Mouse (Mus musculus) skeletal muscle tissue, adult 2 months (tissue): ENCODE data around the gene Olfr1098.

Source experiments
- DNase-seq: peaks from one replicate; pipeline ENCODE4 v3.0.0-alpha.2; 2012; ENCODE audit warnings: low read depth, low spot score

Olfr1098 gene

DNA sequence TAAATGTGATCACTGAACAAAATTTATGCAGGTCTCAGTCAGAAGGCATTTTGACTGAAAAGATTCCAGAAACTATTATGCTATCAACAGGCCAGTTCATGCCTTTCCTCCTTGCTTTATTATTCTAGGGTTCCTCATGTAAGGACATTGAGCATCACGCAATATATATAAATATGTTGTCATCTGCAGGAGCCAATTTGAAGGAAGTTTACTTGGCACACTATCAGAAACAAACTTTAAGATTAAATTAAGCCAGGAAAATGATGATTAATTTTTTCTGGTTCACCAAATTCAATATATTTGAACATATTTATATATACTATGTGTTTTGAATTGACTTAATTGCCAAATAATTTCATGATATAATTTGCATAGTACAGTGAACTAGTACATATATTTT lies at the start of gene Olfr1098:
Gene Olfr1098 (minus strand): TSS at position 101 of the 400 bp plus-strand sequence.
- no peak for DNase-seq

DNA sequence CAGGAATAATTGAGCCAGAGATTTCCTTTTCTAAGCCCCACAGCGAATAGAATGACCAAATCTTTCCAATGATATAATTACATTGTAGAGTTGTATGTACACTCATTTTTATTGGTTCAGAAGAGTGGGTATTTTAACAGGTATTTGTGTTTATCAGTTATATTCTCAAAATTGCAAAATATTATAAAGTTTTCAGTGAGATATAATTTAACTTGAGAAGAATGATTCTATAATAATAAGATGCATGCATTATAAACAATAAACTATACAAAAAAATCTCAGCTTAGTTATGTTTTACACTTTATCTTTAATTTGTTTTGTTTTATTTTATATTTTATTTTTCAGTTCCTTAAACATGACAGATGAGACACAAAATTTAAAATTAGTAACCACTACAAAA lies 36.2 kb upstream of the Olfr1098 start, which contains the start of gene Olfr1099:
Gene Olfr1099 (minus strand): TSS at position 101 of the 400 bp plus-strand sequence.
- DNase-seq, result no peak

DNA sequence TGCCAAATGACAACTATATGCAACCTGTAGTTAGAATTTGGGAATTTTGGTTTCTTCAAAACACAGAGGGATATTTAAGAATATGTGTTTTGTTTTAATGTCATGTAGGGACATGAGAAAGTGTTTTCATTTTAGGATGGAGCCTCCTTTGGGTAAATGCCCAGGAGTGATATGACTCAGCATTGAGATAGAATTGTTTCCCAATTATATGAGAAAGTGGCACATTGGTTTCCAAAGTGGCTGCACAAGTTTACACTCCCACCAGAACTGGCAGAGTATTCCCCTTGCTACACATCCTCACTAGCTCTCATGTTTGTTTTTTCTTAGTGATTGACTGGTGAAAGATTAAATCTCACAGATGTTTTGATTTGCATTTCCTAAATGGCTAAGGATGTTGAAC lies 2.2 kb upstream of the Olfr1098 start:
- no peak for DNase-seq

DNA sequence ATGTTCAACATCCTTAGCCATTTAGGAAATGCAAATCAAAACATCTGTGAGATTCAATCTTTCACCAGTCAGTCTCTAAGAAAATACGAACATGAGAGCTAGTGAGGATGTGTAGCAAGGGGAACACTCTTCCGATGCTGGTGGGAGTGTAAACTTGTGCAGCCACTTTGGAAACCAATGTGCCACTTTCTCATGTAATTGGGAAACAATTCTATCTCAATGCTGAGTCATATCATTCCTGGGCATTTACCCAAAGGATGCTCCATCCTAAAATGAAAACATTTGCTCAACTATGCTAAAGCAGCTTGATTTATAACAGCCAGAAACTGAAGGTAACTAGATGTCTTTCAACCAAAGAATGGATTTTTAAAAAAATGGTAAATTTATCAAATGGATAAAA lies 18.7 kb downstream of the Olfr1098 start:
- DNase-seq, result no peak

DNA sequence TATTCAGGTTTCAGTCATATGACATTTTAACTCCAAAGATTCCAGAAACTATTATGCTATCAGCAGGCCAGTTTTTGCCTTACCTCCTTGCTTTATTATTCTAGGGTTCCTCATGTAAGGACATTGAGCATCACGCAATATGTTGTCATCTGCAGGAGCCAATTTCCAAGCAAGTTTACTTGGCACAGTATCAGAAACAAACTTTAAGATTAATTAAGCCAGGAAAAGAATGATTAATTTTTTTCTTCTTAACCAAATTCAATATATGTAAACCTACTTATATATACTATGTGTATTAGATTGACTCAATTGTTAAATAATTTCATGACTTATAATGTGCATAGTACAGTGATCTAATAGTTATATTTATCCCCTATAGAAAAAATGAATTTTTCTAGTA lies 32.2 kb downstream of the Olfr1098 start, which contains the start of gene Olfr1097:
Gene Olfr1097 (minus strand): TSS at position 101 of the 400 bp plus-strand sequence.
- DNase-seq, result no peak

DNA sequence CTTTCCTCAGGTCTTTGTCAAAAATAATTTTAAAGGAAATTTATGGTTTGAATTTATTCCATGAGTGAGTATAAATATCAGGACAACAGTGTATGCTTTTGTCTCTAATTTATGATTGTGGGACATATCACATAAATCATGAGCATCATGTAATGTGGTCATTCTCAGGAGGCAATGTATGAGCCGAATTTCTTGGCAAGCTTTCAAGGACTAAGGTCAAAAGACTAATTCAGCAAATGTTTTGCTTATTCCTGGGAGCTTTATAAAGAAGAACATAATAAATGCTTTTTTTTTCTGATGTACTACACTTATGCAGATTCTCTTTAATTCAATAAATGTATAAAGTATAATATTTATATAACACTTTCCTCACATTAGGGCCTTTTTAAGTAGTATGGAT lies 49.6 kb downstream of the Olfr1098 start, which contains the start of gene Gm13723:
Gene Gm13723 (minus strand): TSS at position 101 of the 400 bp plus-strand sequence.
- DNase-seq, result no peak
